Mouse (Mus musculus) activated CD4-positive, CD25-positive, alpha-beta regulatory T cell, adult 4 months (primary cell): ENCODE results near the gene Stard7. TPM values are rescaled to one million over a fixed set of nuclear protein-coding genes. Genes with fewer than 3 reads are reported as not detected.
A peak's percentile ranks its signal among the peaks of the same experiment; 100 is the strongest.
"Not testable (repeated sequence)": the region's sequence is repeated elsewhere in the genome, so short reads cannot be mapped to it uniquely, and the experiment has no call there.

Experiments
- ATAC-seq: one replicate; pipeline ENCODE4 v1.8.0; 2017
- polyA plus RNA-seq, 2 experiments: library from polyadenylated mRNA; unstranded; fragments of 100-300 nt; shearing (Covaris generic); gene quantifications; one replicate each; pipeline ENCODE4 v1.2.1; 2017

The Stard7 gene
- 10 to 100 TPM; 23.4 to 27.2 TPM for polyA plus RNA-seq

GRCm38 (mm10) chr2:127269491-127270299 lies at the start of gene Stard7:
TSS of gene Stard7 (plus strand) at chr2:127270218.
- peak; percentile 94 for ATAC-seq

GRCm38 (mm10) chr2:127225261-127225660 lies 44.8 kb upstream of the Stard7 start:
- ATAC-seq: no peak

DNA sequence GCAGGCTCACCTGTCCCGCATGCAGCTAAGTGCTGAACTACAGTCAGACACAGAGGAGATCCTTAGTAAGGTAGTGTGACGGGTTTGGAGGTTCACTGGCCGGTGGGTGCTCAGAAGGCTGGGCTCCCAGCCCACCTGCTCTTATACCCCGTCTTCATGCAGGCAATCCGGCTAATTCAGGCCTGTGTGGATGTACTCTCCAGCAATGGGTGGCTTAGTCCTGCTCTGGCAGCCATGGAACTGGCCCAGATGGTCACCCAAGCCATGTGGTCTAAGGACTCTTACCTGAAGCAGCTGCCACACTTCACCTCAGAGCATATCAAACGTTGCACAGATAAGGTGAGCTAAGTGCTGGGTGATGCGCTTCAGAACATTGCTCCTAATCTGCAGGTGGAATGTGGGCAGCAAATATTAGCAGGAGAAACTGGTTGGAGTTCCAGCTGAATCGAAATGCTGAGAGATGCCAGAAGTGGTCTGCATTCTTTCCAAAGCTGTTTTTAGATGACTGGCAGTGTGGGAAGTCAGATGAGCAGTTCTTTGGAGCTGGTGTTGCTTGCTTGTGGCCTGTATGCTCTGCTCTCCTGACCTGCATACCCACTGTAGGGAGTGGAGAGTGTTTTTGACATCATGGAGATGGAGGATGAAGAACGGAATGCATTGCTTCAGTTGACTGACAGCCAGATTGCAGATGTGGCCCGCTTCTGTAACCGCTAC lies 32.0 kb upstream of the Stard7 start:
- no peak for ATAC-seq

- ATAC-seq: no peak
Observed at GRCm38 (mm10) chr2:127240065-127240464, 30.0 kb upstream of the Stard7 start.

- peak; percentile 99 for ATAC-seq
Observed at GRCm38 (mm10) chr2:127247592-127248333, 22.3 kb upstream of the Stard7 start, which contains the start of the genes Ciao1 and Tmem127. TSS of gene Ciao1 (minus strand) at chr2:127247816. TSS of gene Tmem127 (plus strand) at chr2:127247908.

DNA sequence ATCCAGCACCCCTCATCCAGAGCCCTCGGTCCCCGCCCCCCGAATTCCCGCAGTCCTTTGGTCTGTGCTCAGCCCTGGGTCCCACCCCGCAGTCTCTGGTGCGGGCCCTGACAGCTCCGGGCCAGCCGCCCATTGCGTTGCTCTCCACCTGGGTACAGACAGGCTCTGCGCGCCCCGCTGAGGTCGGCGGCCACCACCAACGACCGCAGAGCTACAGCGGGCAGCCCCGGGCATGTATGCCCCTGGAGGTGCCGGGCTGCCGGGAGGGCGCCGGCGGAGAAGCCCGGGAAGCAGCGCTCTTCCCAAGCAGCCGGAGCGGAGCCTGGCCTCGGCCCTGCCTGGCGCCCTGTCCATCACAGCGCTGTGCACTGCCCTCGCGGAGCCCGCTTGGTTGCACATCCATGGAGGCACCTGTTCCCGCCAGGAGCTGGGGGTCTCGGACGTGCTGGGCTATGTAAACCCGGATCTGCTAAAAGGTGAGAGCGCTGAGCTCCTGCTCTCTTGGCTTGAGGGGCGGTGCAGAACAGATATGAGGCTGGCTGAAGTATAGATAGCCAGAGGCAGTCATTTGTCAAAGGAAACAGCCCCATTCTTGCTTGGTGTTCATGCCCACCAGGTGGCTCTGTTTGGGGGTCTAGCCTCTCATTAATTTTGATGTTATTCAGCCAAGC lies 21.5 kb upstream of the Stard7 start:
- ATAC-seq: no peak

DNA sequence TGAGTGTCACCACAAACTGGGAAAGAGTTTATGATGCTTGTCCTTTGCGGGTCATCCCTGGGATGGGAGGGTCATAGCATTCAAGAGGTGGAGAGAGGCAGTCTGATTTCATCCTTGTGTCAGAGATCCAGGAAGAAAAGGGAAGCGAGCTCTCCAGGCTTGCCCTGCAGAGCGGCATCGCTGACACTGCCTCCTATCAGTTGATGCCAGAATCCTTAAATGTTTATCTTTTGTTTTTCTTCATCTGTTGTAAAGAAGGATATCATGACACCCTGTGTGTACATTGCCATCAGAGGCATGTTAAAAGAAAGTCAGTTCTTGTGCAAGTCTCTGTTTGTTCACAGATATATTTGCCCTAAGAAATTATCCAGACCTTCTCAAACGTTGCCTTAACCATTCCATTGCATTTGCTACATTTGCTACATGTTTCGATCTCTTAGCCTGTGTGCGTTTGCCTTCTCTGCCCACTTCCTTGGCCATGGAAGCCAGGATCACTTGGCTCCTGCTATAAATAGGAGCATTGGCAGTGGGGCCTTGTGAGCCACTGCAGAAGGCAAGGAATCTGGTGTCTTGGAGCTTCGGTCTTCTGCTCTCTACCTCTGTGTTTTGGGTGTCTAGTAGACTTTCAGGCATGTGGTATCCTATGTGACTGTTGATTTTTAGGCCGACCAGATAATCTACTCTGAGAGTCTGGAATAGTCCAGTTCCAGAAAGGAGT lies 19.6 kb upstream of the Stard7 start:
- ATAC-seq: no peak

DNA sequence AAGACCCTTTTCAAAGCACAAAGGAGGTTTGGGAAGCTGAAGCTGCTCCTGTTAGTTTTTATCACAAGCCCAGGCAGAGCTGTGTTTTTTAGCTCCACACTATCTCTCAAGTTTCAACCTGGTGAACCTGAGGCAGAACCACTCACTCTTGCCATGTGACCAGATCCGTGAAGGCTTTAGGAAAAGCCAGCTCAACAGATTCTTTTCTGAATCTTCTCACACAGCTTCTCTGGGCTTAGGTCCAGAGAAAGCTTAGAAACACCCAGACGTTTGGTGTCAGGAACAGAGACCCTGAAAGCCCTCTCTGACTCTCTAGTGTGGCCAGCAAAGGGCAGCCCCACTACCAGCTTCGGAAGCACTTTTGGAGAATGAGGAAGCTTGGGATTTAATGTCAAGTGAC lies 18.6 kb upstream of the Stard7 start:
- no peak for ATAC-seq

DNA sequence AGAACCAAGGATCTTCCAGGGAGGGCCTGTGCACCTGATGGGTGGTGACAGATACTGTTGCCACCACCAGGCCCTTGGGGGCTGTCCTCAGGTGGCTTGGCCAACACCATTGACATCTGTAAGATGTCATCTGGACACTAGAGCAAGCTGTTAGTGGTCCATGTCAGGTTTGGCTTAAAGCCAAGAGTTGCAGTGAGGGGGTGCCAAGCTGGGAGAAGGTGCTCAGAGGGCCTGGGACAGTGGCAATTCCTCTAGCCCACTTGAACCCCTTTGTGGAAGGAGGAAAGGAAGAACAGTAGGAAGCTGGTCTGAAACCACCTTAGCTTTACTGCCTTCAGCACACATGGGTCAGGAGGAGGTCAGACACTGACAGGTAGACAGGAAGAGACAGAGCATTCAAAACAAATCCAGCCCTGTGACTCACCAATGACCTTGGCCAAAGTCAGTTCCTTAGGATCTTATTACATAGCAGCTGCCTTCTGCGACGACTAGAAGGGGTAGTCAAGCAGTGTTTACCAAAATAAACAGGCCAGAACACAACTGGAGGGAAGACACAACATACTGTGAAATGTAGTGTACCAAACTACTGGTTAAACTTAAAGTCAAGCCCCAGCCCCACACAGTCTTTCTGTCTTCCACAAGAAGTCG lies 18.0 kb upstream of the Stard7 start:
- ATAC-seq: no peak

DNA sequence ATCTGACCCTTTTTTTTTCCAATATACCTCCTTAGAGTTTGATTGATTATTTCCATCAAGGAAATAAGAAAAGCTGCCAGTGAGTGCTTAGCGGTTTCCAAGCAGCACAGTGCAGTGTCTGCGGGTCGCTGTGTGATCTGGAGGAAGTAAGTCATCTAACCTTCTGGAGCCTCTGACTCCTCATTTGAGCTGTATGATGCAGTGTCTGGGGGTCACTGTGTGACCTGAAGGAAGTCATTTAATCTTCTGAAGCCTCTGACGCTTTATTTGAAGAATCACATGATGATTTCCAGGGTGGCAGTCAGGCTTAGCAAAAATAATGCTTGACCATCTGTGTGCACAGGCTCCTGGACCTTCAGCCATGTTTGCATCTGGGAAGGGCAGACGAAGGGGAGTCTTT lies 17.2 kb upstream of the Stard7 start:
- no peak for ATAC-seq

GRCm38 (mm10) chr2:127254604-127255134 lies 15.3 kb upstream of the Stard7 start:
- ATAC-seq: no peak

DNA sequence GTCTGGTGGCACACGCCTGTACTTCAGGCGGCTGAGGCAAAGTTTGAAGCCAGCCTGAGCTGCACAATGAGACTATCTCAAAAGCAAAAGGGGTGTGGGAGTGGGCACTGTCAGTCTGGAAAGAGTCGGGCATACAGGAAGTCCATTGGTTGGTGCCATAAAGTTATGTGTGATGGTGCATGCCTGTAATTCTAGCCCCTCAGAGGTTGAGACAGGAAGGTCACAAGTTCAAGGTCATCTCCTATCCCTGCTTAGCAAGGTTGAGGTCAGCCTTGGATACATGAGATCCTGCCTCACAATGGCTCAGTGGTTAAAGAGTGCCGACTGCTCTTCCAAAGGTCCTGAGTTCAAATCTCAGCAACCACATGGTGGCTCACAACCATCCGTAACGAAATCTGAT lies 14.7 kb upstream of the Stard7 start:
- no peak for ATAC-seq

GRCm38 (mm10) chr2:127259340-127259739 lies 10.7 kb upstream of the Stard7 start:
- no peak for ATAC-seq

DNA sequence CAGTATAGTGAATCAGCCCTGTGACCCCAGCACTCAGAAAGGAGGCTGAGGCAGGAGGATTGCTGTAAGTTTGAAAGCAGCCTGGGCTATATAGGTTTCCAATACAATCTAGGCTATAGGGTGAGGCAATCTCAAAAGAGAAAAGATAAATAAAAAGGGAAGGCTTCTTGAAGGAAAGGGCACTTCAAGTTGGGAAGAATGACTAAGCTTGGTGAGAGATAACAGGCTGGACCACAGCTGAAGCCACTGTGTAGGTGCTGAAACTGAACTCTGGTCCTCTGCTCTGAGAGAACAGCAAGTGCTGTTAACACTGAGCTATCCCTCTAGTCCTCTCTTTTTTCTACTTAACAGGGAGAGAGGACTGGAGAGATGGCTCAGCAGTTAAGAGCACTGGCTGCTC lies 7.5 kb upstream of the Stard7 start:
- no peak for ATAC-seq

DNA sequence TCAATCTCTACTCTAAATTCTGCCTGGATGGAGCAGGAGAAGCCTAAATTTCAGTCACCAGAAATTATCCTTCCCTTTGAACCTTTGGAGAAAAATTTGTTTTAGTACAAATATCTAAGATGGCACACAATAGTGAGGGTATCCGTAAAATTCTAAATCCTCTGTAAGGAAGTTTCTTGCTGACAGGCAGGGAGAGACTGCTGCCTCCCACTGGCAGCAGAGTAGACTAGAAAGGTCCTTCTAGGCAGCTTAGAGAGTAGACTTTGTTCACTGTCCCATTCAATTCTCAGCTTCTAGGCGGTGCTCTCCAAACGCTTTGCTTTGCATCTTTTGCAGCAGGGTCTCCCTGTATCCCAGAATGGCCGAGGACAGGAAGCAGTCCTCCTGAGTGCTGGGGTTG lies 2.2 kb upstream of the Stard7 start:
- ATAC-seq: no peak

DNA sequence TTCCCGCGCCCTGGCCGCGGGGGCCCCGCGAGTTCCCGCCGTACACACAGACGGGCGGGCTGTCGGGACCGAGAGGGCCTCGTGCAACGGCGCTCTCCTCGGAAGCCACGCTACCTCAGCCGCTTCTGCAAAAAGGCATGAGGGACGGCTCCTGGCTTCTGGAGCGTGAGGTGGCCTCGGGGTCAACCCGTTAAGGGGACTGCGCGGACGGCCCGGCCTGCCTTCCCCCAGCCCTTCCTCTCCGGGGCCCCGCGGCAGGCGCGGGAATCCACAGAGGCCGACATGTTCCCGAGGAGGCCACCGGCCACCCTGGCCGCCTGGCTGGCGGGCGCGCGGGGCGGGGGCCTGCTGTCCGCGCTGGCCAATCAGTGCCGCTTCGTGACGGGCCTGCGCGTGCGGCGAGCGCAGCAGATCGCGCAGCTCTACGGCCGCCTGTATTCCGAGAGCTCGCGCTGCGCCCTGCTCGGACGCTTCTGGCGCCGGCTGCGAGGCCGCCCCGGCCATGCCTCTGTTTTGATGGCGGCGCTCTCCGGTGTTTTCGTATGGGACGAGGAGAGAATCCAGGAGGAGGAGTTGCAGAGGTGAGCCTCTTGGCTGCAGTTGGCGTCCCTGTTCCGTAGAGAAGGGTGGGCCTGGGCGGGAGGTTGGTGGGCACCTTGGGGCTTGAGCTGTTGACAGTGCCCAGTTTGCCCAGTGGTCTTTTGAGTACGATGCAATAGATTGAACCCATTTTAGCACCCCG lies 453 bp downstream of the Stard7 start:
- peak; percentile 70 for ATAC-seq

DNA sequence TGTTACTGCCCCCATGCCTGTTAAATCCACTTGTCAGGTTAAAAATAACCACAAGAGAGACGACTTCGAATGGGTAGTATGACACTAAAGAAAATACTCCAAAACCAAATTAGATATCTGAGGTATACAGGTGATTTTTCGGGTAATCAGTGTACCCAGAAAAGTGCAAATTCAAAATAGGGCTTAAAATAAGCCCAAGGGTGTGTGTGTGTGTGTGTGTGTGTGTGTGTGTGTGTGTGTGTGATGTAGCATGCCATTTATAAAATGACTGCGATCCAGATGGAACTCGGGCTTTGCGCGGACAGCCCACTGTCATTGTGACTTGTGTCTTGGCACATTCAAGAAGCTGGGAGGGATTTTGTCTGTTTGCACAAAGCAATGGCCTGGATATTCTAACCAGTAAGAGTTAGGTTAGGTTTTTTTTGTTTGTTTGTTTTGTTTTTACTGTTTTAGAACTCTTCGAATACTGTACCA lies 1.1 kb downstream of the Stard7 start:
- no peak for ATAC-seq

GRCm38 (mm10) chr2:127272049-127272448 lies 2.0 kb downstream of the Stard7 start:
- not testable (repeated sequence) for ATAC-seq

DNA sequence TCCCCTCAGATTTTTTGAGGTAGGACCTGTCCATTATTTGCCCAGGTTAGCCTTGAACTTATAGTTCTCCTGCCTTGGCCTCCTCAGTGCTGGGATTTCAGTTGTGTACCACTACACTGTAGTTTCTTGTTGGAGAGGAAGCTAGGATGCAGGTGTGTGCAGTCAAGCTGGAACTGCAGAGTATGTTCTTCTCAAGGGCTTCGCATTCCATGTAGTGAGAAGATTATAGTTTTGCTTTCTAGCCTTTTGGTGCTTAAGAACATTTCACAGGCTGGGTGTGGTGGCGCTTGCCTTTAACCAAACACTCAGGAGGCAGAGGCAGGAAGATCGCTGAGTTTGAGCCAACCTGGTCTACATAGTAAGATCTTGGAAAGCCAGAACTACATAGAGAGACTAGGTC lies 2.8 kb downstream of the Stard7 start:
- ATAC-seq: no peak

GRCm38 (mm10) chr2:127274590-127274989 lies 4.6 kb downstream of the Stard7 start:
- no peak for ATAC-seq
